Mouse (Mus musculus) lung, postnatal 0 days (tissue): ENCODE results near the gene Kcnj9. TPM values are rescaled to one million over a fixed set of nuclear protein-coding genes. Genes with fewer than 3 reads are reported as not detected.

Experiments
- ATAC-seq: fragments of 200-750 bp; cut with Nextera tagmentation; 2 replicates; pipeline ENCODE4 v1.8.0; 2017; ENCODE audit warnings: moderate library complexity
- DNase-seq: peaks from one replicate; pipeline ENCODE4 v3.0.0-alpha.2; 2016; ENCODE audit warnings: low spot score
- H3K27ac ChIP-seq: fragments of 300-500 bp; sonication (generic); 2 replicates; pipeline ENCODE4 v1.5.1; 2014; ENCODE audit warnings: antibody characterized with exemption, mild to moderate bottlenecking, low read length, mixed read lengths
- H3K27me3 ChIP-seq: fragments of 300-500 bp; sonication (generic); replicated peaks from 2 replicates; pipeline ENCODE4 v1.6.1; 2014; ENCODE audit warnings: low read length, mixed read lengths; ENCODE audit not compliant: insufficient read depth
- H3K36me3 ChIP-seq: fragments of 300-500 bp; sonication (generic); 2 replicates; pipeline ENCODE4 v1.6.1; 2014; ENCODE audit warnings: low read length, mixed read lengths; ENCODE audit not compliant: insufficient read depth
- H3K4me1 ChIP-seq: fragments of 300-500 bp; sonication (generic); 2 replicates; pipeline ENCODE4 v1.6.1; 2014; ENCODE audit warnings: antibody characterized with exemption, low read depth, low read length, mixed read lengths; ENCODE audit not compliant: insufficient read depth
- H3K4me2 ChIP-seq: fragments of 300-500 bp; sonication (generic); replicated peaks from 2 replicates; pipeline ENCODE4 v1.6.1; 2014; ENCODE audit warnings: low read depth, mild to moderate bottlenecking, low read length, moderate library complexity, mixed read lengths
- H3K4me3 ChIP-seq: fragments of 300-500 bp; sonication (generic); 2 replicates; pipeline ENCODE4 v1.5.1; 2014; ENCODE audit warnings: low read depth, low read length
- H3K9ac ChIP-seq: fragments of 300-500 bp; sonication (generic); replicated peaks from 2 replicates; pipeline ENCODE4 v1.6.1; 2014; ENCODE audit warnings: low read depth, mild to moderate bottlenecking
- H3K9me3 ChIP-seq: fragments of 300-500 bp; sonication (generic); 2 replicates; pipeline ENCODE4 v1.6.1; 2016; ENCODE audit warnings: low read length, mixed read lengths
- CTCF ChIP-seq: IDR thresholded peaks from 2 replicates; pipeline ENCODE4 v1.5.1; 2016; ENCODE audit warnings: antibody characterized with exemption, mild to moderate bottlenecking
- EP300 ChIP-seq: IDR thresholded peaks from 2 replicates; pipeline ENCODE4 v1.6.1; 2016; ENCODE audit warnings: antibody characterized with exemption, mild to moderate bottlenecking, control low read depth
- WGBS: fragments of 180-500 bp; shearing (Covaris S2); extraction: QIAGEN DNeasy Blood & Tissue Kit; methylation state at CpG from one replicate; pipeline ENCODE4 v1.1.7; 2014; 5-methylcytosine and 5-hydroxymethylcytosine counted together
- polyA plus RNA-seq: library from polyadenylated mRNA; unstranded; fragments of >200 nt; fragmentation: Nextera tagmentation; extraction: Ambion mirVana; gene quantifications from 2 replicates; pipeline ENCODE4 v1.2.1, GENCODE M21; 2015

Gene Kcnj9
- polyA plus RNA-seq, 1 experiment from 2014 or later, result not detected

DNA sequence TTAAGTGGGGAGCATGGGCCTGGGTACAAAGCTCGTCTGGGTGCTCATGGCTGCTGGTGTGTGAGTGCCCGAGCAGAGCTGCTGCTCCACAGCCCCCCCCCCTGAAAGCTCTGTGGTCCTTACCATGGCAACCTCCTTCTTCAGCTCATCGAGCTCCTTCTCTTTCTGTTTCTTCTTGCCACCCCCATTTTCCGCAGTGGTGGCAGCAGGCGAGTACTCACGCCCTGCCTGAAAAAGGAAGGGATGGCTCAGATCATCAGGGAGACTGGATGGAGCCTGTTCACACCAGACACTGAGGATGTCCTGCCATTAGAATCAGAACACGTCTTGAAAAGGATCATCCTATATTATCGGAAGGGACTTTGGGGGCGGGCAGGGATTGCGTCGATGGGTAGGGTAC, 35.7 kb downstream of the Kcnj9 start:
- WGBS, result 86% methylated on average over 11 of the region's 11 CpGs
- no peaks in the 10 kb centered on the region for H3K27me3 ChIP-seq
- H3K27ac ChIP-seq, result no peak overlapping the region
- DNase-seq, result no peak
- peaks cover 4% of the 10 kb centered on the region; the same call in 1 of the 2 replicates for H3K4me1 ChIP-seq
- no peak overlapping the region for H3K4me2 ChIP-seq
- H3K36me3 ChIP-seq, result no peaks in the 10 kb centered on the region
- H3K9ac ChIP-seq, result no peak overlapping the region
- no peak overlapping the region for H3K4me3 ChIP-seq
- TF ChIP-seq CTCF, result no peak
- no peak for TF ChIP-seq EP300
- ATAC-seq, result no peak
- no peaks in the 10 kb centered on the region for H3K9me3 ChIP-seq

DNA sequence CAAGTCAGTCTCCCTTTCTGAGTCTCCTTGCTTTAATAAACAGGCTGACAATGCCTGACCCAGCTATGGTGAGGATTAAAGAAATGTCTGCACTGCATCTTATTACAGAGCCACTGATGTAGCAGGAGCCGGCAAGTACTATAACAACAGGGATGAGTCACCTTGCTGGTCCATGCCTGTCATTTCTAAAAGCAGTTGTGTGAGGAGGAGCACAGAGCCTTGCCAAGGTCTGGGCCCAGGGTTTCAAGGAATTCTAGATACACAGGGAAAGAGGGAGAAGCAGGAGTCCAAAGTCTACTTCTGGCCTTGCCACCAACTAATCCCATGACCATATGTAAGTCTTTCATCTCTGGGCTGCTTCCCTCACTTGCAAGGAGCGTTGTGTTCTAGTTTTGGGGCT, 36.2 kb downstream of the Kcnj9 start:
- no peak overlapping the region for H3K27ac ChIP-seq
- H3K36me3 ChIP-seq, result no peaks in the 10 kb centered on the region
- no peak for TF ChIP-seq EP300
- no peak for TF ChIP-seq CTCF
- H3K4me1 ChIP-seq, result peaks cover 4% of the 10 kb centered on the region; the same call in 1 of the 2 replicates
- 92% methylated on average over 2 of the region's 2 CpGs for WGBS
- no peaks in the 10 kb centered on the region for H3K9me3 ChIP-seq
- no peak for ATAC-seq
- DNase-seq, result no peak
- no peaks in the 10 kb centered on the region for H3K27me3 ChIP-seq
- H3K9ac ChIP-seq, result no peak overlapping the region
- H3K4me2 ChIP-seq, result no peak overlapping the region
- H3K4me3 ChIP-seq, result no peak overlapping the region

DNA sequence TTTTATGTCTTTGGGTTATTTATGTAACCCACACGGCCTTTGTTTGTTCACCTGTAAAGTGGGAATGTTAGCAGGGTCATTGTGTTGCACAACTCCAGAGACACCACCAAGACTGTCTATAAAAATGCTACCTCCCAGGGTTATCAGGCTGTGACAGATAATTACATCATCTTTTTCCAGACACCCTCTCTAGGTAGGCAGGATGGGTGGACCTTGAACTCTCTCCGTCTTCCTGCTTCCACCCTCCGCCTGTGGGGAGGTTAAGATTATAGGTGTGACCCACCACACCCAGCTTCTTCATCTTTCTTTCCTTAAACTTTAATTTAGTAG, 39.5 kb downstream of the Kcnj9 start:
- TF ChIP-seq CTCF (no peak), EP300 (no peak)
- Histone ChIP-seq H3K9me3 (no peaks in the 10 kb centered on the region), H3K36me3 (no peaks in the 10 kb centered on the region), H3K27me3 (no peaks in the 10 kb centered on the region), H3K4me2 (no peak overlapping the region), H3K4me1 (no peaks in the 10 kb centered on the region), H3K9ac (no peak overlapping the region), H3K4me3 (no peak overlapping the region), H3K27ac (no peak overlapping the region)
- WGBS, result 69% methylated on average over 3 of the region's 3 CpGs
- no peak for DNase-seq
- no peak for ATAC-seq

DNA sequence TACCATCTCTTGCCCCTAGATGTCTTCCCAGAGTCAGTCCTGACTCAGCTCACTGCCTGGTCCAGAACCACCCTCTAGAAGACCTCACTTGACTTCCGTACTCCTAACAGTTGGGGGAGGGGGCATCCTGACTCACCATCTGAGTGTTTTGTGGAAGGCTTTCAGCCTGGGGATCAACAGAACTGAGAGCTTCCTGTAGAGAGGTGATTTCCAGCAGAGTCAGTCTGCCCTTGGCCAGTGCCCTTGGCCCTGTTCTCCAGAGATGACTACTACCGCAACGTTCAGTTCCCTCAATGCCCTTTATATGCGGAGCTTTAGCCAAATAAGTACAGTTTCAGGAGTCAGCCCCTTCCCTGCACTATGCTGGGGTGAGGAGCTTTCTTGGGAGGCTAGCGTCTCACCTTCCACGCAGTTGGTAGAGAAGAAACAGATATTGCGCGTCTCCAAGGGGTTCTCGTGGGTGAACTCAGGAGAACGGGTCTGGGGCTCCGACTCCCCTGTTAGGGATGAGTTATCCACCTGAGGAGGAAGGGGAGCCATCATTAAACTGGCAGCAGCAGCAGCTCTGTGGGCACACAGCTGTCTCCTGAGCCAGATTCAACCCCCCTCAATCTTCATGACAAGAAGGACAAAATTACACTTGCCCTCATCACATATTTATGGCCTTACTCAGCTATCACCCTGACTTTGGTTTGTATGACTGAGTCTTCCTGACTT, 40.1 kb downstream of the Kcnj9 start:
- WGBS, result 87% methylated on average over 11 of the region's 11 CpGs
- ATAC-seq, result no peak
- Histone ChIP-seq H3K4me3 (no peak overlapping the region), H3K27ac (no peak overlapping the region), H3K4me1 (no peaks in the 10 kb centered on the region), H3K9me3 (no peaks in the 10 kb centered on the region), H3K4me2 (no peak overlapping the region), H3K36me3 (no peaks in the 10 kb centered on the region), H3K9ac (no peak overlapping the region), H3K27me3 (no peaks in the 10 kb centered on the region)
- no peak for DNase-seq
- TF ChIP-seq CTCF (no peak), EP300 (no peak)

DNA sequence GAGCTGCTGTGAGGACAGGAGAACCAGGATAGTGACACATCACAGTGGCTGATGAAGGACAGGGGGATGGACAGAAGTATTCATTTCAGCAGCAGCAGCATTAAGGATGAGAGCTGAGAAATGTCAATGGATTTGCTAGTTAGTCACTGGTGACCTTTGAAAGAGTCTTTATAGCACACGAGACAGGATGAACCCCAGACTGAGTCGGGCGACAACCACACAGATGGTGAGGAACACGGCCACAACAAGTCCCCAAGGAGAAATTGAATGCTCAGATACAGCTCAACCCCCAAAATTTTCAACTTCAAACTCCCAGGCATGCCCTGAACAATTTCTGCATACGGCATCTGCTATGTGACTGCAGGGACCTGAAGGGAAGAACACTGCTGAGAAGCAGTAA, 42.4 kb downstream of the Kcnj9 start:
- DNase-seq, result no peak
- 75% methylated on average over 5 of the region's 5 CpGs for WGBS
- H3K36me3 ChIP-seq, result no peaks in the 10 kb centered on the region
- no peak for TF ChIP-seq CTCF
- no peak for TF ChIP-seq EP300
- no peak for ATAC-seq
- no peaks in the 10 kb centered on the region for H3K27me3 ChIP-seq
- H3K4me1 ChIP-seq, result no peaks in the 10 kb centered on the region; the same call in 1 of the 2 replicates
- no peak overlapping the region for H3K27ac ChIP-seq
- H3K4me2 ChIP-seq, result no peak overlapping the region
- H3K9ac ChIP-seq, result no peak overlapping the region
- no peak overlapping the region for H3K4me3 ChIP-seq
- H3K9me3 ChIP-seq, result no peaks in the 10 kb centered on the region

DNA sequence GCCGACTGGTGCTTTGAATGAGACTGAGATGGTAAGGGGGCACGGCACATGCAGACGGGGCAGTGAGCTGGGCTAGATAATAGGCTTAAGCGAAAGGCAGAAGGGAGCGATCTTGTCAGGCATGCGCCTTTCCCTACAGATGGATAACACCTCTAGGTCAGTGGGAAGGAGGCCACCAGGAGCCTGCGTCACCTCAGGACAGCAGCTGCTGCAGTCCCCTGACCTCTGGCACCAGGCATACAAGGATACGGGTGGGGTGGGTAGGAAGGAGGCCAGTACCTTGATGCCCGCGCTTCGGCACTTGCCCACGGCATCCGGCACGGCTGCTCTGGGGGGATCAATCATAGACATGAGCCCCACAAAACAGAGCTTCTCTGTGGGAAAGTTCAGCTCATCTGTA, 44.9 kb downstream of the Kcnj9 start:
- Histone ChIP-seq H3K36me3 (no peaks in the 10 kb centered on the region), H3K9me3 (no peaks in the 10 kb centered on the region), H3K4me2 (no peak overlapping the region), H3K4me1 (no peaks in the 10 kb centered on the region; the same call in 1 of the 2 replicates), H3K27ac (no peak overlapping the region), H3K9ac (no peak overlapping the region), H3K4me3 (no peak overlapping the region), H3K27me3 (no peaks in the 10 kb centered on the region)
- TF ChIP-seq EP300 (no peak), CTCF (no peak)
- ATAC-seq (no peak), DNase-seq (no peak)
- 87% methylated on average over 14 of the region's 14 CpGs for WGBS

DNA sequence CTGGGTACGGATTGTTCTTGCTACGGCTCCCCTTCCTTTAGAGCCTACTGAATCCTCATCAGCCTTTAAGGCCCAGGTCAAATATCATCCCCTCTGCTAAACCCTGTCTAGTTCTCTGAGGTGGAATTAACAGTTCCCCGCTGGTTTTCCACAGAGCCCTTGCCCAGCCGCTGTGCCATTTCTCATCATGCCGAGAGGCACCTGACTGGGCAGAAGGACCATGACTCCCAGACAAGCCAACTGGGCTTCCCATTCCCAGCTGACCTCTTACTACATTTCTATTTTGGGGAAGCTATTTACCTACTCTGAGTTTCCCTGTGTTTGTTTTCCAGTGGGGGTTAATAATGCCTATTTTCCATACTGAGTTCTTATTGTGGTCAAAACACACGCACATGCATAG, 46.0 kb downstream of the Kcnj9 start:
- TF ChIP-seq CTCF (no peak), EP300 (no peak)
- H3K36me3 ChIP-seq, result no peaks in the 10 kb centered on the region
- no peaks in the 10 kb centered on the region; the same call in 1 of the 2 replicates for H3K4me1 ChIP-seq
- no peaks in the 10 kb centered on the region for H3K27me3 ChIP-seq
- no peaks in the 10 kb centered on the region for H3K9me3 ChIP-seq
- H3K4me2 ChIP-seq, result no peak overlapping the region
- no peak overlapping the region for H3K4me3 ChIP-seq
- ATAC-seq, result no peak
- WGBS, result 94% methylated on average over 6 of the region's 6 CpGs
- H3K27ac ChIP-seq, result no peak overlapping the region
- no peak overlapping the region for H3K9ac ChIP-seq
- no peak for DNase-seq
